8 mouse cellular contexts compared by ENCODE assay signal in the genomic region with DNA sequence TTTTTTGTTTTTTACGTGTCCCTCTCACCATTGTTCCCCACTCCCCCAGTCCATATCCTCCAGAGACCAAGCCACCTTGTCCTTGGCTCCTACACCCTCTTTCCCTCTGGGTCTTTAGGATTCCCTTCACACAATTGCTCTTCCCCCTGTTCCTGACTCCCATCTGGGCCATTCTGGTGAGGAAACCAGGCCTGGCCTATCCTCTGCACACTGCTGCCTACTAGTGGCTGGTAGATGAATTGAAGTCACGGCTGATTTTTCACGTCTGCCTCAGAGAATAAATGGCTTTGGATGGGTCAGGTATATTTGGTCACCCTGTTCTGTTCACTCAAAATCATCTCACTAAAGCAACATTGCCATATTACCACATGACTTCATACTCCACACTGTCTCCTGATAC. TPM values are rescaled to one million over a fixed set of nuclear protein-coding genes. Genes with fewer than 3 reads are reported as not detected.
A peak's percentile ranks its signal among the peaks of the same experiment; 100 is the strongest.
DNase-seq lines count a peak whose midpoint lies in the region; ATAC-seq and TF ChIP-seq lines count a peak whose summit lies in the region.

No protein-coding gene starts in this region.

- H3K36me3 ChIP-seq in forebrain, embryonic 14.5 days (ENCODE audit: control insufficient read depth, insufficient read depth, low read length), result peaks cover 21% of the 10 kb centered on the region
- H3K36me3 ChIP-seq in forebrain, embryonic 16.5 days (ENCODE audit: control insufficient read depth, insufficient read depth), result peaks cover 7% of the 10 kb centered on the region; the same call in 1 of the 2 replicates
- H3K36me3 ChIP-seq in thymus, adult 2 months (ENCODE audit: control insufficient read depth, insufficient read depth, low read length), result peaks cover 13% of the 10 kb centered on the region
- H3K36me3 ChIP-seq in embryonic facial prominence, embryonic 11.5 days (replicated peaks; ENCODE audit: control insufficient read depth, insufficient read depth, low read depth, low read length), result peaks cover 8% of the 10 kb centered on the region; the same call in 1 of the 2 replicates
- peaks cover 13% of the 10 kb centered on the region for H3K36me3 ChIP-seq in neural tube, embryonic 15.5 days

- WGBS in forebrain, embryonic 14.5 days, result 50% methylated on average over 3 of the region's 3 CpGs
- 46% methylated on average over 3 of the region's 3 CpGs for WGBS in forebrain, embryonic 16.5 days
- 55% methylated on average over 3 of the region's 3 CpGs for WGBS in thymus, adult 2 months
- WGBS in embryonic facial prominence, embryonic 11.5 days, result 48% methylated on average over 3 of the region's 3 CpGs
- 42% methylated on average over 3 of the region's 3 CpGs for WGBS in neural tube, embryonic 15.5 days

- no peaks in the 10 kb centered on the region; the same call in 1 of the 2 replicates for H3K4me1 ChIP-seq in forebrain, embryonic 14.5 days (ENCODE audit: control insufficient read depth, insufficient read depth, low read length)
- H3K4me1 ChIP-seq in forebrain, embryonic 16.5 days (replicated peaks; ENCODE audit: control insufficient read depth, insufficient read depth, low read length), result peaks cover 5% of the 10 kb centered on the region
- no peaks in the 10 kb centered on the region for H3K4me1 ChIP-seq in thymus, adult 2 months (replicated peaks; ENCODE audit: control insufficient read depth, insufficient read depth, low read length)
- H3K4me1 ChIP-seq in embryonic facial prominence, embryonic 11.5 days (ENCODE audit: control insufficient read depth, insufficient read depth, low read length), result no peaks in the 10 kb centered on the region
- H3K4me1 ChIP-seq in neural tube, embryonic 15.5 days, result peaks cover 19% of the 10 kb centered on the region

- H3K4me3 ChIP-seq in forebrain, embryonic 14.5 days (ENCODE audit: low read depth, low read length), result no peak overlapping the region
- no peak overlapping the region for H3K4me3 ChIP-seq in forebrain, embryonic 16.5 days (replicated peaks; ENCODE audit: low read length)
- no peak overlapping the region for H3K4me3 ChIP-seq in thymus, adult 2 months (ENCODE audit: control insufficient read depth, insufficient read depth, low read length)
- H3K4me3 ChIP-seq in embryonic facial prominence, embryonic 11.5 days (ENCODE audit: low read depth, low read length), result no peak overlapping the region
- no peak overlapping the region for H3K4me3 ChIP-seq in neural tube, embryonic 15.5 days (replicated peaks)

- no peak overlapping the region for H3K4me2 ChIP-seq in forebrain, embryonic 14.5 days (ENCODE audit: low read length)
- H3K4me2 ChIP-seq in forebrain, embryonic 16.5 days (ENCODE audit: low read length), result no peak overlapping the region
- no peak overlapping the region for H3K4me2 ChIP-seq in embryonic facial prominence, embryonic 11.5 days (ENCODE audit: low read depth, low read length)
- no peak overlapping the region for H3K4me2 ChIP-seq in neural tube, embryonic 15.5 days

- no peaks in the 10 kb centered on the region for H3K27me3 ChIP-seq in forebrain, embryonic 14.5 days (replicated peaks; ENCODE audit: control insufficient read depth, insufficient read depth, low read length)
- H3K27me3 ChIP-seq in forebrain, embryonic 16.5 days (replicated peaks; ENCODE audit: control insufficient read depth, insufficient read depth, low read length), result no peaks in the 10 kb centered on the region
- no peaks in the 10 kb centered on the region for H3K27me3 ChIP-seq in thymus, adult 2 months (ENCODE audit: control insufficient read depth, insufficient read depth, low read length)
- no peaks in the 10 kb centered on the region for H3K27me3 ChIP-seq in embryonic facial prominence, embryonic 11.5 days (ENCODE audit: control insufficient read depth, insufficient read depth, low read length)
- H3K27me3 ChIP-seq in neural tube, embryonic 15.5 days (replicated peaks), result no peaks in the 10 kb centered on the region

- no peak for TF ChIP-seq POLR2A in thymus, adult 2 months (IDR thresholded peaks at IDR 0.05; ENCODE audit: control insufficient read depth, extremely low read depth, insufficient read depth, low read length, poor library complexity)

- H3K9ac ChIP-seq in forebrain, embryonic 14.5 days (ENCODE audit: low read length), result no peak overlapping the region
- H3K9ac ChIP-seq in forebrain, embryonic 16.5 days (replicated peaks; ENCODE audit: low read depth, low read length), result no peak overlapping the region
- H3K9ac ChIP-seq in embryonic facial prominence, embryonic 11.5 days (replicated peaks; ENCODE audit: low read length), result no peak overlapping the region
- H3K9ac ChIP-seq in neural tube, embryonic 15.5 days (replicated peaks), result no peak overlapping the region

- peak; percentile 40 for DNase-seq in forebrain, embryonic 14.5 days (ENCODE audit: low spot score)
- peak; percentile 55 for DNase-seq in thymus, adult 2 months
- no peak for DNase-seq in thymus, adult 18-20 months
- peak; percentile 60 for DNase-seq in embryonic facial prominence, embryonic 11.5 days (ENCODE audit: low spot score)
- peak; percentile 53 for DNase-seq in lung, postnatal 14 days
- no peak for DNase-seq in urinary bladder, adult 18-20 months (ENCODE audit: low spot score in 2 of 2)

- TF ChIP-seq CTCF in thymus, adult 2 months (IDR thresholded peaks at IDR 0.05; ENCODE audit: borderline replicate concordance, control insufficient read depth, extremely low read depth, insufficient read depth, low read length, poor library complexity), result peak; percentile 57; the same call in 1 of the 2 replicates

- ATAC-seq in forebrain, embryonic 14.5 days, result no peak
- ATAC-seq in forebrain, embryonic 16.5 days, result no peak
- ATAC-seq in embryonic facial prominence, embryonic 11.5 days (replicated peaks; ENCODE audit: insufficient number of reproducible peaks, low FRiP score, low TSS enrichment, low read depth), result no peak
- ATAC-seq in neural tube, embryonic 15.5 days (ENCODE audit: low FRiP score), result no peak

- H3K9me3 ChIP-seq in forebrain, embryonic 14.5 days (replicated peaks; ENCODE audit: control insufficient read depth, low read length), result no peaks in the 10 kb centered on the region
- no peaks in the 10 kb centered on the region for H3K9me3 ChIP-seq in forebrain, embryonic 16.5 days (ENCODE audit: control insufficient read depth, low read length)
- H3K9me3 ChIP-seq in embryonic facial prominence, embryonic 11.5 days (replicated peaks; ENCODE audit: control insufficient read depth, low read length), result no peaks in the 10 kb centered on the region
- no peaks in the 10 kb centered on the region for H3K9me3 ChIP-seq in neural tube, embryonic 15.5 days (replicated peaks)

- H3K27ac ChIP-seq in forebrain, embryonic 14.5 days (ENCODE audit: low read depth, low read length), result no peak overlapping the region
- no peak overlapping the region for H3K27ac ChIP-seq in forebrain, embryonic 16.5 days (ENCODE audit: low read length)
- no peak overlapping the region for H3K27ac ChIP-seq in thymus, adult 2 months (ENCODE audit: control insufficient read depth, insufficient read depth, low read length)
- no peak overlapping the region for H3K27ac ChIP-seq in embryonic facial prominence, embryonic 11.5 days (replicated peaks; ENCODE audit: low read depth, low read length)
- H3K27ac ChIP-seq in neural tube, embryonic 15.5 days (replicated peaks), result no peak overlapping the region

RNA-seq across cellular contexts. Expression of a gene that starts 31.6 kb away (rescaled TPM):
- polyA plus RNA-seq in forebrain, embryonic 14.5 days (2014; fragmentation: Nextera tagmentation; extraction: Ambion mirVana), result 85.3 and 96.7 TPM in 2 replicates
- 88.3 and 103 TPM in 2 replicates for polyA plus RNA-seq in forebrain, embryonic 16.5 days (2015; fragmentation: Nextera tagmentation; extraction: Ambion mirVana)
- 42.2 and 42.5 TPM in 2 replicates for polyA plus RNA-seq in thymus, adult 2 months (2012; rRNA removed)
- 111 and 140 TPM in 2 replicates for polyA plus RNA-seq in embryonic facial prominence, embryonic 11.5 days (2014; fragmentation: Nextera tagmentation; extraction: Ambion mirVana)
- polyA plus RNA-seq in neural tube, embryonic 15.5 days (2015; fragmentation: Nextera tagmentation; extraction: Ambion mirVana), result 78.8 and 91.3 TPM in 2 replicates

RNA-seq across cellular contexts. Expression of a gene that starts 33.9 kb away (rescaled TPM):
- polyA plus RNA-seq in forebrain, embryonic 14.5 days (2014; fragmentation: Nextera tagmentation; extraction: Ambion mirVana), result 4.2 and 4.3 TPM in 2 replicates
- polyA plus RNA-seq in forebrain, embryonic 16.5 days (2015; fragmentation: Nextera tagmentation; extraction: Ambion mirVana), result 3.7 and 6.1 TPM in 2 replicates
- 12.9 and 19.1 TPM in 2 replicates for polyA plus RNA-seq in thymus, adult 2 months (2012; rRNA removed)
- 6.9 and 8.2 TPM in 2 replicates for polyA plus RNA-seq in embryonic facial prominence, embryonic 11.5 days (2014; fragmentation: Nextera tagmentation; extraction: Ambion mirVana)
- polyA plus RNA-seq in neural tube, embryonic 15.5 days (2015; fragmentation: Nextera tagmentation; extraction: Ambion mirVana), result 4.4 and 4.8 TPM in 2 replicates

RNA-seq across cellular contexts. Expression of a gene that starts 49.7 kb away (rescaled TPM):
- polyA plus RNA-seq in forebrain, embryonic 14.5 days (2014; fragmentation: Nextera tagmentation; extraction: Ambion mirVana), result 0.41 and 0.94 TPM in 2 replicates
- polyA plus RNA-seq in forebrain, embryonic 16.5 days (2015; fragmentation: Nextera tagmentation; extraction: Ambion mirVana), result 0.16 and 0.54 TPM in 2 replicates
- polyA plus RNA-seq in thymus, adult 2 months (2012; rRNA removed), result 0.61 and 0.96 TPM in 2 replicates
- polyA plus RNA-seq in embryonic facial prominence, embryonic 11.5 days (2014; fragmentation: Nextera tagmentation; extraction: Ambion mirVana), result 7.0 and 8.7 TPM in 2 replicates
- 0.79 and 1.2 TPM in 2 replicates for polyA plus RNA-seq in neural tube, embryonic 15.5 days (2015; fragmentation: Nextera tagmentation; extraction: Ambion mirVana)

RNA-seq across cellular contexts. Expression of a gene that starts 55.0 kb away (rescaled TPM):
- 290 and 301 TPM in 2 replicates for polyA plus RNA-seq in forebrain, embryonic 14.5 days (2014; fragmentation: Nextera tagmentation; extraction: Ambion mirVana)
- 235 and 249 TPM in 2 replicates for polyA plus RNA-seq in forebrain, embryonic 16.5 days (2015; fragmentation: Nextera tagmentation; extraction: Ambion mirVana)
- polyA plus RNA-seq in thymus, adult 2 months (2012; rRNA removed), result 41.9 and 59.8 TPM in 2 replicates
- polyA plus RNA-seq in embryonic facial prominence, embryonic 11.5 days (2014; fragmentation: Nextera tagmentation; extraction: Ambion mirVana), result 174 and 184 TPM in 2 replicates
- polyA plus RNA-seq in neural tube, embryonic 15.5 days (2015; fragmentation: Nextera tagmentation; extraction: Ambion mirVana), result 198 and 242 TPM in 2 replicates

Comparison
In these comparisons a context has a peak if more than half of its experiments do, and no peak if none do; other contexts are left out.
1. DNase-seq: peak in forebrain, embryonic 14.5 days (single experiment), thymus, adult 2 months (single experiment), embryonic facial prominence, embryonic 11.5 days (single experiment) and lung, postnatal 14 days (single experiment); none in thymus, adult 18-20 months (0 of 2) and urinary bladder, adult 18-20 months (0 of 2).